Mouse (Mus musculus) liver, adult 2 months (tissue): ENCODE data around the gene Stk32c. TPM values are rescaled to one million over a fixed set of nuclear protein-coding genes. Genes with fewer than 3 reads are reported as not detected.

ENCODE experiments used
- DNase-seq: peaks from one replicate; pipeline ENCODE4 v3.0.0-alpha.2; 2011; ENCODE audit warnings: low read depth, low spot score; ENCODE audit errors: extremely low read depth
- H3K27ac ChIP-seq: fragments of 200-500 bp; replicated peaks from 2 replicates; pipeline ENCODE4 v1.5.1; 2012; ENCODE audit warnings: low read depth, mild to moderate bottlenecking, control low read depth, inconsistent platforms, low read length; ENCODE audit not compliant: insufficient read depth
- H3K27me3 ChIP-seq: fragments of 200-500 bp; 2 replicates; pipeline ENCODE4 v1.6.1; 2012; ENCODE audit warnings: mild to moderate bottlenecking, moderate library complexity, low read length, inconsistent platforms; ENCODE audit not compliant: control insufficient read depth, insufficient read depth
- H3K36me3 ChIP-seq: fragments of 200-500 bp; 2 replicates; pipeline ENCODE4 v1.6.1; 2012; ENCODE audit warnings: low read length, inconsistent platforms; ENCODE audit not compliant: control insufficient read depth, insufficient read depth
- H3K4me1 ChIP-seq: fragments of 200-500 bp; 2 replicates; pipeline ENCODE4 v1.6.1; 2011; ENCODE audit warnings: low read length; ENCODE audit not compliant: control insufficient read depth, insufficient read depth
- H3K4me3 ChIP-seq: fragments of 200-500 bp; 2 replicates; pipeline ENCODE4 v1.5.1; 2011; ENCODE audit warnings: low read depth, mild to moderate bottlenecking, control low read depth, low read length, moderate library complexity; ENCODE audit not compliant: insufficient read depth
- H3K79me2 ChIP-seq: fragments of 200-500 bp; 2 replicates; pipeline ENCODE4 v1.6.1; 2012; ENCODE audit warnings: inconsistent platforms, mild to moderate bottlenecking, low read length, moderate library complexity; ENCODE audit not compliant: control insufficient read depth, insufficient read depth
- H3K9ac ChIP-seq: fragments of 200-500 bp; 2 replicates; pipeline ENCODE4 v1.6.1; 2012; ENCODE audit warnings: low read depth, mild to moderate bottlenecking, control low read depth, inconsistent platforms, low read length
- CTCF ChIP-seq: fragments of 200-500 bp; IDR thresholded peaks from 2 replicates; pipeline ENCODE4 v1.5.1; 2011; ENCODE audit warnings: low read depth, low read length, control low read depth
- POLR2A ChIP-seq: fragments of 200-500 bp; IDR thresholded peaks from 2 replicates; pipeline ENCODE4 v1.6.1; 2011; ENCODE audit warnings: low read length, control low read depth; ENCODE audit not compliant: insufficient read depth; ENCODE audit errors: extremely low read depth
- WGBS: fragments of 180-500 bp; shearing (Covaris S2); methylation state at CpG from one replicate; pipeline ENCODE4 v1.1.7; 2018; 5-methylcytosine and 5-hydroxymethylcytosine counted together
- polyA plus RNA-seq: library from polyadenylated mRNA; depleted of rRNA; stranded (reverse); fragments of >200 nt; gene quantifications from 2 replicates; pipeline ENCODE4 v1.2.3, GENCODE M21; 2012
- total RNA-seq: library from RNA; depleted of rRNA; stranded (reverse); fragments of >200 nt; gene quantifications from 2 replicates; pipeline ENCODE4 v1.2.3, GENCODE M21; 2014

The Stk32c gene
- total and polyA plus RNA-seq, 2 experiments, result 0.18 to 0.21 TPM

- peak; percentile 44 for DNase-seq
- no peak overlapping the region for H3K27ac ChIP-seq
- TF ChIP-seq POLR2A (no peak), CTCF (peak; percentile 99)
- H3K27me3 ChIP-seq, result no peaks in the 10 kb centered on the region
- no peaks in the 10 kb centered on the region for H3K4me1 ChIP-seq
- H3K9ac ChIP-seq, result no peak overlapping the region
- 1% methylated on average over 7 of the region's 7 CpGs for WGBS
- no peak overlapping the region for H3K4me3 ChIP-seq
- H3K79me2 ChIP-seq, result no peaks in the 10 kb centered on the region
- no peaks in the 10 kb centered on the region for H3K36me3 ChIP-seq
Measured at GRCm38 (mm10) chr7:139233714-139234113, 20.6 kb upstream of the Stk32c start.

GRCm38 (mm10) chr7:139230241-139230640 is 17.1 kb upstream of the Stk32c start:
- H3K4me1 ChIP-seq, result no peaks in the 10 kb centered on the region
- no peak for TF ChIP-seq POLR2A
- no peak for TF ChIP-seq CTCF
- H3K27me3 ChIP-seq, result no peaks in the 10 kb centered on the region
- 80% methylated on average over 12 of the region's 12 CpGs for WGBS
- no peak overlapping the region for H3K4me3 ChIP-seq
- no peak overlapping the region for H3K9ac ChIP-seq
- no peaks in the 10 kb centered on the region for H3K36me3 ChIP-seq
- no peaks in the 10 kb centered on the region for H3K79me2 ChIP-seq
- DNase-seq, result no peak
- H3K27ac ChIP-seq, result no peak overlapping the region

- H3K79me2 ChIP-seq, result no peaks in the 10 kb centered on the region
- H3K4me3 ChIP-seq, result no peak overlapping the region
- no peak for DNase-seq
- H3K36me3 ChIP-seq, result no peaks in the 10 kb centered on the region
- H3K9ac ChIP-seq, result no peak overlapping the region
- peaks cover 2% of the 10 kb centered on the region; the same call in 1 of the 2 replicates for H3K4me1 ChIP-seq
- 91% methylated on average over 5 of the region's 5 CpGs for WGBS
- H3K27me3 ChIP-seq, result no peaks in the 10 kb centered on the region
- TF ChIP-seq POLR2A (no peak), CTCF (no peak)
- no peak overlapping the region for H3K27ac ChIP-seq
Measured at GRCm38 (mm10) chr7:139229837-139230236, 16.7 kb upstream of the Stk32c start.

GRCm38 (mm10) chr7:139228447-139229171 is 15.5 kb upstream of the Stk32c start:
- Histone ChIP-seq H3K9ac (no peak overlapping the region), H3K4me3 (no peak overlapping the region), H3K27me3 (no peaks in the 10 kb centered on the region), H3K36me3 (no peaks in the 10 kb centered on the region), H3K79me2 (no peaks in the 10 kb centered on the region), H3K4me1 (peaks cover 5% of the 10 kb centered on the region; the same call in 1 of the 2 replicates), H3K27ac (no peak overlapping the region)
- TF ChIP-seq CTCF, result no peak
- TF ChIP-seq POLR2A, result no peak
- 62% methylated on average over 6 of the region's 6 CpGs for WGBS
- no peak for DNase-seq

GRCm38 (mm10) chr7:139226416-139226815 is 13.3 kb upstream of the Stk32c start:
- Histone ChIP-seq H3K9ac (no peak overlapping the region), H3K27me3 (no peaks in the 10 kb centered on the region), H3K4me1 (peaks cover 5% of the 10 kb centered on the region; the same call in 1 of the 2 replicates), H3K27ac (no peak overlapping the region), H3K36me3 (no peaks in the 10 kb centered on the region), H3K4me3 (no peak overlapping the region), H3K79me2 (no peaks in the 10 kb centered on the region)
- no peak for DNase-seq
- WGBS, result 88% methylated on average over 7 of the region's 7 CpGs
- TF ChIP-seq CTCF (no peak), POLR2A (no peak)

GRCm38 (mm10) chr7:139224725-139225124 is 11.6 kb upstream of the Stk32c start:
- TF ChIP-seq CTCF (no peak), POLR2A (no peak)
- no peaks in the 10 kb centered on the region for H3K27me3 ChIP-seq
- H3K27ac ChIP-seq, result peak overlapping the region; percentile 44; the same call in 1 of the 2 replicates
- H3K4me3 ChIP-seq, result no peak overlapping the region
- H3K36me3 ChIP-seq, result no peaks in the 10 kb centered on the region
- H3K4me1 ChIP-seq, result peaks cover 5% of the 10 kb centered on the region; the same call in 1 of the 2 replicates
- no peaks in the 10 kb centered on the region for H3K79me2 ChIP-seq
- DNase-seq, result no peak
- WGBS, result 61% methylated on average over 8 of the region's 8 CpGs
- H3K9ac ChIP-seq, result no peak overlapping the region
